Mouse (Mus musculus) spleen, adult 2 months (tissue): ENCODE measurements around the gene Paf1. TPM values are rescaled to one million over a fixed set of nuclear protein-coding genes. Genes with fewer than 3 reads are reported as not detected.

Source experiments
- DNase-seq, 2 experiments: peaks; one replicate each; pipeline versions ENCODE4 v3.0.0 to v3.0.0-alpha.2; 2012 to 2021; ENCODE audit warnings: low spot score in 2 of 2, low read depth in 1 of 2
- H3K27ac ChIP-seq: fragments of 200-500 bp; 2 replicates; pipeline ENCODE4 v1.5.1; 2012; ENCODE audit warnings: low read length, inconsistent platforms; ENCODE audit not compliant: insufficient read depth
- H3K27me3 ChIP-seq: fragments of 200-500 bp; 2 replicates; pipeline ENCODE4 v1.6.1; 2012; ENCODE audit warnings: mild to moderate bottlenecking, moderate library complexity, low read length, inconsistent platforms; ENCODE audit not compliant: control insufficient read depth, insufficient read depth
- H3K36me3 ChIP-seq: fragments of 200-500 bp; 2 replicates; pipeline ENCODE4 v1.6.1; 2012; ENCODE audit warnings: mild to moderate bottlenecking, low read length, inconsistent platforms; ENCODE audit not compliant: control insufficient read depth, insufficient read depth
- H3K4me1 ChIP-seq: fragments of 200-500 bp; 2 replicates; pipeline ENCODE4 v1.6.1; 2011; ENCODE audit warnings: inconsistent platforms; ENCODE audit not compliant: control insufficient read depth, insufficient read depth, insufficient read length
- H3K4me3 ChIP-seq: fragments of 200-500 bp; 2 replicates; pipeline ENCODE4 v1.5.1; 2011; ENCODE audit warnings: mild to moderate bottlenecking, inconsistent platforms; ENCODE audit not compliant: insufficient read depth, insufficient read length; ENCODE audit errors: extremely low read depth
- CTCF ChIP-seq: fragments of 200-500 bp; IDR thresholded peaks from 2 replicates; pipeline ENCODE4 v1.5.1; 2011; ENCODE audit warnings: mild to moderate bottlenecking, inconsistent platforms; ENCODE audit not compliant: insufficient read depth, insufficient read length, insufficient replicate concordance; ENCODE audit errors: extremely low read depth
- POLR2A ChIP-seq: fragments of 200-500 bp; IDR thresholded peaks from 2 replicates; pipeline ENCODE4 v1.6.1; 2011; ENCODE audit warnings: low read depth, low read length, inconsistent platforms
- WGBS: fragments of 180-500 bp; shearing (Covaris S2); methylation state at CpG from one replicate; pipeline ENCODE4 v1.1.7; 2018; 5-methylcytosine and 5-hydroxymethylcytosine counted together
- polyA plus RNA-seq: library from polyadenylated mRNA; depleted of rRNA; stranded (reverse); fragments of >200 nt; gene quantifications from 2 replicates; pipeline ENCODE4 v1.2.3, GENCODE M21; 2012

Gene Paf1
- polyA plus RNA-seq, 1 experiment = 88.6 TPM

DNA sequence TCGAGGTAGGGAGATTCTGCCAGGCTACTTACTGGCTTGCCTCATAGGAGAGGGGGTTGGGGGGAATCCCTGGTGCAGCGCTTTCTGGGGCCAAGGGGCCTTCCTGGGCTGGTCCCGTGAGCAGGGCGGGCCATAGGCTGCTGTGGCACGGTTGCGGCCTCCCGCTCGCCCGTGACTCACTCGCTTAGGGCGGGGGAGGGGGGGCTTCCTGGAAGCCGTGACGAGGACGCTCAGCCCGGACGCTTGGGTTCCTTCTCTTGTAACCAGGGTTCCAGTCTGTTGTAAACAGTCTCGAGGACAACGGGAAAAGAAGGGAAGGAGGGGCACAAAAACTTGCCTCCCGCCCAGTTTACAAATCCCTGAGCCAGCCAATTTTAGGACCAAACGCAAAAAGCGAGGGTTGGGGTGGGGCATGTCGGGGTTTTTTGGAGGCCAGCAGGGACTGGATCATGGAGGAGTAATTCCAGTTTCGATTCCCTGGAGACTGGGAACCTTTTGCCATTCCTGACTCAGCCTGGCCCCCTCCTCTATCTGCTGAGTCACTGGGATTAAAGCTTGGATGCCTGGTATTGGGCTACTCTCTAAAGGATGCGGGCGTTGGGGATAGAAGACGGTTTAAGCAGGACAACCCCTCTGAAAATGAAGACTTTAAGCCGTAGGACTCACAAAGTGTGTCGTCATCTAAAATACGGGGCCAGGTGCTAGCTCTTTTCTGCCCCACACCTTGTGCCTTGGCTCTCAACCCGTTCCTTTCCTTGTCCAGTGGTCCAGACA, 11.5 kb upstream of the Paf1 start:
- peaks cover 33% of the 10 kb centered on the region for H3K4me1 ChIP-seq
- peaks cover 16% of the 10 kb centered on the region for H3K36me3 ChIP-seq
- peak; percentile 70 for TF ChIP-seq POLR2A
- TF ChIP-seq CTCF = no peak
- DNase-seq = peak; percentile 91 to 95
- H3K4me3 ChIP-seq = peak overlapping the region; percentile 55
- peak overlapping the region; percentile 99 for H3K27ac ChIP-seq
- H3K27me3 ChIP-seq = no peaks in the 10 kb centered on the region
- WGBS = under 1% methylated on average over 30 of the region's 30 CpGs

DNA sequence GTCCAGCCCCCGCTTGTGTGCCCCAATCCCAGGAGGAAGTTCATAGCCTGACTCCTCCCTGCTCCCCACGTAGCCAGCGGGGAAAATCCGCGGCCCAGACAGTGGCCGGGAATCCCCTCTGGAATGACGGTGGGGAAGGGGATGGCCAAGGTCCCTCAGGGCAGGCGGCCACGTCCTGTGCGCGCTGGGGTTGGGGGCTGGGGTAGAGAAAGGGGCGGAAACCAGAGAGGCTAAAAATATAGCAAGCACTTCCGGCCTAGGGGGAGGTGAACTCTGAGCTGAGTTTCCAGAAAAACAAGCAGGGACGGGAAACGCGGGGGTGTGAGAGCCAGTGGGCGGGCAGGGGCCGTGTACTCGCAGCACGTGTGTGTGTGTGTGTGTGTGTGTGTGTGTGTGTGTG, 10.8 kb upstream of the Paf1 start:
- Histone ChIP-seq H3K36me3 (peaks cover 14% of the 10 kb centered on the region), H3K27me3 (no peaks in the 10 kb centered on the region), H3K4me1 (peaks cover 35% of the 10 kb centered on the region), H3K4me3 (peak overlapping the region; percentile 55), H3K27ac (peak overlapping the region; percentile 99)
- TF ChIP-seq POLR2A = peak; percentile 45; the same call in 1 of the 2 replicates
- no peak for TF ChIP-seq CTCF
- under 1% methylated on average over 20 of the region's 20 CpGs for WGBS
- DNase-seq = peak; percentile 93 to 94

DNA sequence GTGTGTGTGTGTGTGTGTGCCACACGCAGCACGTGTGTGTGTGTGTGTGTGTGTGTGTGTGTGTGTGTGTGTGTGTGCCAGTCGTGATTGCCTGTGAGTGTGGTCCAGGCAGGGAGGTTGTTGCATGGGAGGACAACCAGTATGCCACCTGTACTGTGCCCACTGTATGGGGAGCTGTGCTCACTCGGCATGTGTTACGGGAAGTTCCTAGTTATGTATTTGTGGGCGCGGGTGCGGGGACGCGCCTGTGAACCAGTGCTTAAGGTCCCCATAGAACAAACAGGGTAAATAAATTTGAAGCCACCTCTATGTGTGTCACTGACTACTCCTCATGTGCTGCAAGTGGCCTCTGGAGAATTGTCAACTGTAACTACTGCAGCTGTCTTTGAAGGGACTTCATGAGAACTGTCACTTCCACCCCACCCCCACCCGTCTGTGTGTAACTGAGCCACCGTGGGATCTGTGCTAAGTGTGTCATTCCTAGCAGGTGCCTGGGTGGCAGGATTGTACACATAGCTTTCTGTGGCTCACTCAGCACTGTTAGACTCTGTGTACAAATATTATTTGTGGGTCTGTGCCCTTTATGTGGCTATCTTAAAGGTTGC, 10.3 kb upstream of the Paf1 start:
- TF ChIP-seq CTCF (no peak), POLR2A (no peak)
- Histone ChIP-seq H3K36me3 (peaks cover 9% of the 10 kb centered on the region), H3K4me3 (peak overlapping the region; percentile 19; the same call in 1 of the 2 replicates), H3K27me3 (no peaks in the 10 kb centered on the region), H3K27ac (peak overlapping the region; percentile 97), H3K4me1 (peaks cover 35% of the 10 kb centered on the region)
- DNase-seq = peak; percentile 66 to 83
- 2% methylated on average over 10 of the region's 12 CpGs for WGBS

DNA sequence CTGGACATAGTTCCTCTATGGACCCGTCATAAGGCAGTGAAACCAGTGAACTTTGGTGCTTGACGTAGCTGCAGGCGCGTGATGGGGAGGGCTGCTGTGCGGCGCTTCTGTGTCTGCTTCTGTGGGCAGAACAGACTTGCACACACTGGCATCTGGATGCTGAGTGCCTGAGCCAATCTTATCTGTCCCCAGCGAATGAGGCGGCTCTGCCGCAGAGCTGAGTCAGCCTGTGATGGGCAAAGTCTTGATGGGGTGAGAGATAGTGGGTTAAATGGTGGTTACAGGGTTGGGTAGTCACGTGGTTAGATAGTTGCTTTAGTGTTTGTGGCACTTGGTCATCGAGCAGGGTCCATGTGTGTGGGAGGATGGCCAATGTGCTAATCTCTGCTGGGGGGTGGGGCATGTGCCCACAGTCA, 9.8 kb upstream of the Paf1 start:
- H3K36me3 ChIP-seq = peaks cover 4% of the 10 kb centered on the region
- 2% methylated on average over 11 of the region's 11 CpGs for WGBS
- H3K27ac ChIP-seq = peak overlapping the region; percentile 97
- peak; percentile 67 for TF ChIP-seq POLR2A
- TF ChIP-seq CTCF = no peak
- DNase-seq = peak; percentile 70 to 90
- no peaks in the 10 kb centered on the region for H3K27me3 ChIP-seq
- H3K4me1 ChIP-seq = peaks cover 35% of the 10 kb centered on the region
- H3K4me3 ChIP-seq = peak overlapping the region; percentile 19

DNA sequence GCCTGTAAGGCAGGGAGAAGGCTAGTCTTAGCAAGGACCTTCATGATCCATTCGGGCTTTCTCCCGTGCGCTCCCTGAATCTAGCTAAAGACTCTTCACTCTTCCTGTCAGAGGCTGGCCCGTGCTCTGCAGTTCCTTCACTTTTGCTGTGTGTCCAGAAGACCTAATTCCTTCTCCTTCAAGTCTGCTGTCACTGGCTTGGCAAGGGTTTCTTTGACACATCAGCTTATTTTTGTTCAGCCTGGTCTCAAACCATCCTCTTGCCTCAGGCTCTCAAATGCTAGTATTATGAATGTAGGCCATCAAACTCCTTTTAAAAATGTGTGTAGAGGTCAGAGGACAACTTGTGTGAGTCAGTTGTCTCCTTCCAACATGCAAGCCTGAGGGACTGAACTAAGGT, 9.1 kb upstream of the Paf1 start:
- Histone ChIP-seq H3K36me3 (no peaks in the 10 kb centered on the region; the same call in 1 of the 2 replicates), H3K27me3 (no peaks in the 10 kb centered on the region), H3K27ac (peak overlapping the region; percentile 97), H3K4me3 (peak overlapping the region; percentile 19; the same call in 1 of the 2 replicates), H3K4me1 (peaks cover 35% of the 10 kb centered on the region)
- WGBS = 51% methylated on average over 4 of the region's 4 CpGs
- no peak for DNase-seq
- TF ChIP-seq CTCF = no peak
- no peak for TF ChIP-seq POLR2A

DNA sequence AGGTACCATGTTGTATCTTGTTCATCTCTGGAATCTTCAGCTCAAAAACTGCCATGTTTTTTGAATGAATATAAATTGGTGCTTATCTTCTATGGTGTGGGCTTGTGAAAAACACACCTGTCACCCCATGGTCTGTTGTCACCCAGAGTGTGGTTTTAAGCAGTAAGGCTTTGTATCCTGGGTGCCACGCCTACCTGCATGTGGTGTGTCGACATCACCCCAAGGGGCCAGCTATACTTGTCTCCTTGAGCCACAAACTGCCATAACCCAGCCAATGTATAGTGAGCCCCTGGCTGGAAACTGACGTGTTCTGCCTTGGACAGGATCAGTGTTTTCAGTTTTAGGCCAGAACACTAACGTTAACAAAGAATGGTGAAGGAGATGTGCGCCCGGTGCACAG, 8.6 kb upstream of the Paf1 start:
- Histone ChIP-seq H3K27me3 (no peaks in the 10 kb centered on the region), H3K4me3 (no peak overlapping the region), H3K36me3 (peaks cover 2% of the 10 kb centered on the region), H3K4me1 (peaks cover 35% of the 10 kb centered on the region), H3K27ac (peak overlapping the region; percentile 97)
- peak; percentile 47 to 56 for DNase-seq
- no peak for TF ChIP-seq CTCF
- TF ChIP-seq POLR2A = no peak; the same call in 1 of the 2 replicates
- WGBS = 25% methylated on average over 6 of the region's 6 CpGs
